Mouse (Mus musculus) large intestine, adult 2 months (tissue): ENCODE measurements at regions not wholly inside any gene's neighbourhood (a gene's known extent, or its start where the extent isn't known, plus 50 kb on each side); places are given as distances from the start of the nearest gene placed in this dataset.

Experiments used
- DNase-seq: peaks from one replicate; pipeline ENCODE4 v3.0.0-alpha.2; 2012; ENCODE audit warnings: low read depth, low spot score
- WGBS: fragments of 180-500 bp; shearing (Covaris S2); methylation state at CpG from one replicate; pipeline ENCODE4 v1.1.7; 2018; 5-methylcytosine and 5-hydroxymethylcytosine counted together

GRCm38 (mm10) chr2:178769001-178769400, 338.7 kb downstream of the Cdh26 start:
- 82% methylated on average over 4 of the region's 4 CpGs for WGBS
- no peak for DNase-seq

GRCm38 (mm10) chr2:178771435-178771834, 341.1 kb downstream of the Cdh26 start:
- DNase-seq = no peak
- 23% methylated on average over 1 of the region's 1 CpGs for WGBS

GRCm38 (mm10) chr2:178771881-178772280, 341.6 kb downstream of the Cdh26 start:
- 74% methylated on average over 3 of the region's 3 CpGs for WGBS
- no peak for DNase-seq

- DNase-seq = no peak
- 71% methylated on average over 25 of the region's 25 CpGs for WGBS
Measured at GRCm38 (mm10) chr2:178784822-178785589, 354.7 kb downstream of the Cdh26 start.

GRCm38 (mm10) chr2:178785843-178786242, 355.5 kb downstream of the Cdh26 start:
- WGBS = 30% methylated on average over 6 of the region's 6 CpGs
- DNase-seq = no peak

GRCm38 (mm10) chr2:178795841-178796240, 365.5 kb downstream of the Cdh26 start:
- 35% methylated on average over 3 of the region's 3 CpGs for WGBS
- no peak for DNase-seq

GRCm38 (mm10) chr2:178801464-178801863, 371.1 kb downstream of the Cdh26 start:
- DNase-seq = no peak
- WGBS = 52% methylated on average over 12 of the region's 12 CpGs

- no peak for DNase-seq
- WGBS = 61% methylated on average over 8 of the region's 8 CpGs
Measured at GRCm38 (mm10) chr2:178805283-178805682, 375.0 kb downstream of the Cdh26 start.

GRCm38 (mm10) chr2:178821552-178821951, 391.2 kb downstream of the Cdh26 start:
- 61% methylated on average over 6 of the region's 6 CpGs for WGBS
- DNase-seq = no peak

- WGBS = 74% methylated on average over 3 of the region's 3 CpGs
- DNase-seq = no peak
Measured at GRCm38 (mm10) chr2:178830313-178830712, 400.0 kb downstream of the Cdh26 start.

- no peak for DNase-seq
- WGBS = 79% methylated on average over 7 of the region's 7 CpGs
Measured at GRCm38 (mm10) chr2:178834986-178835385, 404.7 kb downstream of the Cdh26 start.

- DNase-seq = no peak
- 17% methylated on average over 6 of the region's 6 CpGs for WGBS
Measured at GRCm38 (mm10) chr2:178838571-178838970, 408.2 kb downstream of the Cdh26 start.

GRCm38 (mm10) chr2:178840975-178841374, 410.6 kb downstream of the Cdh26 start:
- DNase-seq = no peak
- 37% methylated on average over 2 of the region's 2 CpGs for WGBS

GRCm38 (mm10) chr2:178842595-178842994, 412.3 kb downstream of the Cdh26 start:
- DNase-seq = no peak
- 65% methylated on average over 12 of the region's 12 CpGs for WGBS

- WGBS = 82% methylated on average over 3 of the region's 3 CpGs
- DNase-seq = no peak
Measured at GRCm38 (mm10) chr2:178843458-178843857, 413.1 kb downstream of the Cdh26 start.

- no peak for DNase-seq
- WGBS = 87% methylated on average over 4 of the region's 4 CpGs
Measured at GRCm38 (mm10) chr2:178844561-178844960, 414.2 kb downstream of the Cdh26 start.

GRCm38 (mm10) chr2:178850320-178850719, 420.0 kb downstream of the Cdh26 start:
- no peak for DNase-seq
- WGBS = 85% methylated on average over 10 of the region's 10 CpGs

GRCm38 (mm10) chr2:178850769-178851168, 420.4 kb downstream of the Cdh26 start:
- DNase-seq = no peak
- WGBS = 82% methylated on average over 11 of the region's 11 CpGs

GRCm38 (mm10) chr2:178854012-178854411, 423.7 kb downstream of the Cdh26 start:
- DNase-seq = no peak
- WGBS = 81% methylated on average over 1 of the region's 1 CpGs

- no peak for DNase-seq
Measured at GRCm38 (mm10) chr2:178854760-178855159, 424.4 kb downstream of the Cdh26 start.

GRCm38 (mm10) chr2:178862620-178863019, 432.3 kb downstream of the Cdh26 start:
- no peak for DNase-seq

More at GRCm38 (mm10) chr2:178854760-178855159, 424.4 kb downstream of the Cdh26 start:
- 46% methylated on average over 2 of the region's 2 CpGs for WGBS

- DNase-seq = no peak
- WGBS = 58% methylated on average over 3 of the region's 3 CpGs
Measured at GRCm38 (mm10) chr2:178867086-178867485, 436.8 kb downstream of the Cdh26 start.
